Mouse (Mus musculus): Measurements from ENCODE around the gene Ror1. TPM values are rescaled to one million over a fixed set of nuclear protein-coding genes. Genes with fewer than 3 reads are reported as not detected.
A peak's percentile ranks its signal among the peaks of the same experiment; 100 is the strongest.

Ror1 gene
- polyA plus RNA-seq, 1 experiment from 2014 or later = 9.9 TPM

DNA sequence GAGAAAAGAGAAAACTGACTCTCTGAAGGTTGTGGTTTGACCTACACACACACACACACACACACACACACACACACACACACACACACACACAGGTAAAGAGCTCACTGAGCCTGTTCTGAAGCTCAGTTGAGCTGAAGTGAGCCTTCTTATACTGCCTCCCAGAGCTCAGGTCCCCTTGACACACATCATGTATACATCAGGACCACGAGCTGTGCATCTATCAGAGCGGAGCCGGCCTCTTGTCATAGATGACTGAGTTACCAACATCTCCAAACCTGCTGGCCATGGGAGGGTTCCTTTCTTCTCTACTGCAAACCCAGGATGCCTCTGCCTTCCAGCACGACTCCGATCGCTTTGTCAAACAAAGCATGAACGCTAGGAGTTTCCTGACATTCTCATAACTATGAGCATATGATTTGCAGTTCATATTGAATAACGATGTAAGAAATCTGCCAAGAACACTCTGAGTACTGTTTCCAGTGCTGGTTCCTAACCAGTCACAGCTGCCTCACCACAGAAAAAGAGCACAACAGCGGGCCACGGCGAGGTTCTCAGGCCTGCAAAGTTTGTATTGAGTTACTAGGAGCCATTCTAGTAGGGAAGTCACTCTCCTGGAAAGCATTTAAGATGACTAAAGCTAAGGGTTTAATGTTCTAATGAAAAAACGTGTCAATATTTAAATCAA is 297.9 kb downstream of the Ror1 start:
- H3K4me1 ChIP-seq = no peaks in the 10 kb centered on the region
- H3K9me3 ChIP-seq (replicated peaks) = no peaks in the 10 kb centered on the region
- no peak overlapping the region; the same call in 1 of the 2 replicates for H3K27ac ChIP-seq
- no peaks in the 10 kb centered on the region for H3K27me3 ChIP-seq
- no peak for ATAC-seq (ENCODE audit: low FRiP score)
- no peak overlapping the region for H3K9ac ChIP-seq
- no peak overlapping the region for H3K4me2 ChIP-seq (replicated peaks)
- no peak overlapping the region for H3K4me3 ChIP-seq
- WGBS = 78% methylated on average over 12 of the region's 12 CpGs
- H3K36me3 ChIP-seq = no peaks in the 10 kb centered on the region

DNA sequence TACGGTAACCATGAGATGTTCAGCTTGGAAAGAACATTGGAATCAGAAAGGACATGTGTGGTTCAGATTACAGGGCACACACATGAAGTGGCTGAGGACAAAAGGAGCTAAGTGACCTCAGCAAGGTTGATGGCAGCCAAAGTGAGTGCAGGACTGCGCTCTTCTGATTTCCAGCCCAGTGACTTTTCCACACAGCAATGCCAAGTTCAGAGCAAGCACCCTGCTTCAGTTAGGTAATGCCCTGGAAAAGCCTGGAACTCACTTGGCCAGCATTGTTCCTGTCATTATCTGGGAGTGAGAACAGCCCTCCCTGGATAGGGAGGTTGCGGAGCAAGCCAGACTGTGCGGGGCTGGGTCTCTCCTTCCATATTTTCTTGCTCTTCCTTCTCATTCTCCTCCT is 299.8 kb downstream of the Ror1 start:
- no peaks in the 10 kb centered on the region for H3K36me3 ChIP-seq
- H3K4me1 ChIP-seq = no peaks in the 10 kb centered on the region
- no peak overlapping the region for H3K4me2 ChIP-seq (replicated peaks)
- no peak overlapping the region for H3K27ac ChIP-seq
- no peaks in the 10 kb centered on the region for H3K9me3 ChIP-seq (replicated peaks)
- 89% methylated on average over 4 of the region's 4 CpGs for WGBS
- no peak overlapping the region for H3K9ac ChIP-seq
- ATAC-seq (ENCODE audit: low FRiP score) = no peak
- no peak overlapping the region for H3K4me3 ChIP-seq
- no peaks in the 10 kb centered on the region for H3K27me3 ChIP-seq

DNA sequence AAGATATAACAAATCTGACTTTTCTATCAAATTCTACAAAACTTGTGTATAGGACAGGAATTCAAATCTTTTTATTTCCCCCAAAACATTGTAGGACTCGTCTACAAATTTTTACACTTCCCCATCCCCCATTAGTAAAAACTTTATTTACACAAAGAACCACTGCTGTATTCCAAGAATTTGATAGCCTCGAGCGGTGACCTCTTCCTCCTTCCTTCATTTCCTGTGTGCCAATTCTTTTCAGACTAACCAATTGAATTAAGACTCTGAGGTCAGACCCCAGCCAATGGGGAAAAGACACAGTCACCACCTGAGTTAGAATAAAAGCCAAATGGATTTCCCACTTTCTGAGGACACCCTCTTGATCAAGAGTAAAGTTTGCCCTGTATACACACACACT is 302.5 kb downstream of the Ror1 start:
- Histone ChIP-seq H3K36me3 (no peaks in the 10 kb centered on the region), H3K4me3 (no peak overlapping the region), H3K27me3 (no peaks in the 10 kb centered on the region), H3K27ac (no peak overlapping the region), H3K4me1 (no peaks in the 10 kb centered on the region), H3K4me2 (replicated peaks) (no peak overlapping the region), H3K9ac (no peak overlapping the region), H3K9me3 (replicated peaks) (no peaks in the 10 kb centered on the region)
- 75% methylated on average over 3 of the region's 3 CpGs for WGBS
- no peak for ATAC-seq (ENCODE audit: low FRiP score)

DNA sequence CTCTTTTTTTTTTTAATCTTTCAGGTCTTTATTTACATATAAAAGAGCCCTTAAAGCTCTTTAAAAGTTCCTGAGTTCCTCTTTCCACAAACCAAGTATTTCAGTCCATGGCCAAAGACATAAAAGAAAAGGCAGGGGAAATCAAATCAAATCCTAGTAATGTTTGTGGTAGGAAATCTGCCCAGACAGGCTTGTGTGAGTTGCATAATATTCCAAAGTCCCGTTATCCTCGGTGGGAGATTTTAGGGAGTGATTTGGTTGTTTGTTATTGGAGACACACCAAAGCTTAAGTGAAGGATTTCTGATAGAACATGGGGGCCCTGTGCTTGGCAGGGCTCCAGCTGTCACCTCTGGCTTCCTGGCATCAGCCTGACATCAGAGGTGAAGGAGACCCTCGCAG is 305.5 kb downstream of the Ror1 start:
- no peak for ATAC-seq (ENCODE audit: low FRiP score)
- Histone ChIP-seq H3K9ac (no peak overlapping the region), H3K4me2 (replicated peaks) (no peak overlapping the region), H3K27ac (no peak overlapping the region), H3K9me3 (replicated peaks) (no peaks in the 10 kb centered on the region), H3K36me3 (no peaks in the 10 kb centered on the region), H3K4me3 (no peak overlapping the region), H3K4me1 (no peaks in the 10 kb centered on the region), H3K27me3 (no peaks in the 10 kb centered on the region)
- 76% methylated on average over 3 of the region's 3 CpGs for WGBS

DNA sequence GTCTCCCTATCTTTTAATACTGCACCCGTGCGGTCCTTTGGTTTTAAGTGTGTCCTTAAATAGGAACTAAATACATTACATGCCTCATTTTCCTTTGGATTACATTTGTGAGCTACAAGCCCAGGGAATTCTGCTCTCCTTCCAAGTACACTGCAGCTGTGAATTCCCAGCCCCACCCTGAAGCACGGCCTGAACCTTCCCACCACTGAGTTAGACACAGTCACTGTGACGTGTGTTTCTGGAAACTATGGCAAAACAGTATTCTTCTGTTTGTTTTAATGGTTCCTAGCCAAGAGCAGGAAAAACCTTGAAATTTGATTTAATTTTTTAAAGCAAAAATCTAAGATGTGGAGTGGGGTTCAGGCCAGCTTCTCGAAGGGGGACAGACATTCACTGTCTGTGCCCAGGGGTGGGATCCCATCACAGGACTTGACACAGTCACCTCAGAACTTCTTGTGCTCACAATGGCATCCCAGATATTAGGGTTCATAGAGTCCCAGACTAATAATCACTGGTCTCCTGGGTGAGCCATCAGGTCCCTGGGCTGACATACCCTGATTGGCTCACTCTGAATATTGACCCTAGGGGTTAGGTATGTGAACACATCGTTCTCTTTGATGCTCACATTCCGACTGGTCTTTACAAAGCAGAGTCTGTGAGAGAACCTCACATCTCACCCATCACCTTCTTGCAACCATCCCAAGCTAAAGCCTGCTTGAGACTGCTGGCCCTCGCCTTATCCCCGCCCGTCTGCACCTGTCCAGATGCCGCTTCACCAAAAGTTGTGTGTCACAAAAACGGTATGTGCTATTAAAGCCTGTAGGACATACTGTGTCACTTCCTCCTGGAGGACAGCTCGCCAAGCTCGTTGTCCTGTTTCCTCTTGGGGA is 306.2 kb downstream of the Ror1 start:
- ATAC-seq (ENCODE audit: low FRiP score) = no peak
- 82% methylated on average over 14 of the region's 14 CpGs for WGBS
- no peaks in the 10 kb centered on the region for H3K9me3 ChIP-seq (replicated peaks)
- no peak overlapping the region for H3K4me2 ChIP-seq (replicated peaks)
- no peaks in the 10 kb centered on the region for H3K4me1 ChIP-seq
- no peaks in the 10 kb centered on the region for H3K36me3 ChIP-seq
- H3K4me3 ChIP-seq = no peak overlapping the region
- H3K27me3 ChIP-seq = no peaks in the 10 kb centered on the region
- no peak overlapping the region for H3K9ac ChIP-seq
- no peak overlapping the region for H3K27ac ChIP-seq

DNA sequence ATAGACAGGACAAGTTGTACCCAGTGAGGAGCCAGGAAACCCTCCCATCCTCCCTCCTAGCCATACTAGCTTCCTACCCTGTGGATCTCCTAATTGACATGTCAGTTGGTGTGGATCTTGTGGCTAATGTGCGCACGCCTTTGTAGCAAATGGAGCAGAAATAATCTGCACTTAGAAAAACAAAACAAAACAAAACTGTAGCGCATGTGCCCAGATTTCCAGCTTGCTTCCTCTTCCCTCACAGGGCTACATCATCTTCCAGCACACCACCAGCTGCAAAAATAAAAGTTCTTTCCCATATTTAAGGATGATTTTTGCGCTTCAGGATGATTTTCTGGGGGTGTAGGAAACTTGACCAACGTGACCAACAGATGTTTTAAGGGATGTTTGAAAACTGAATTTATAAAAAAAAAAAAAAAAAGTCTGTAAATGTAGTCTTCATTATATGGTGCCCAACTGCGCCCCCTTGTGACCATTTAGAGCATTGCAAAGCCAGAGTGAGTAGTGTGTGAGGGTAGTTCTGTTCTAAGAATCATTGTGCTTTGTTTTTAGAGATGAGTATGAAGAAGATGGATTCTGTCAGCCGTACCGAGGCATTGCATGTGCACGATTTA is 311.8 kb downstream of the Ror1 start:
- Histone ChIP-seq H3K27ac (no peak overlapping the region), H3K27me3 (no peaks in the 10 kb centered on the region), H3K4me2 (replicated peaks) (no peak overlapping the region), H3K9me3 (replicated peaks) (no peaks in the 10 kb centered on the region), H3K4me3 (no peak overlapping the region), H3K36me3 (no peaks in the 10 kb centered on the region), H3K9ac (no peak overlapping the region), H3K4me1 (0 out of 2 replicates have a peak, but pooled peaks cover 7% of the 10 kb centered on the region)
- no peak for ATAC-seq (ENCODE audit: low FRiP score)
- 26% methylated on average over 9 of the region's 9 CpGs for WGBS

DNA sequence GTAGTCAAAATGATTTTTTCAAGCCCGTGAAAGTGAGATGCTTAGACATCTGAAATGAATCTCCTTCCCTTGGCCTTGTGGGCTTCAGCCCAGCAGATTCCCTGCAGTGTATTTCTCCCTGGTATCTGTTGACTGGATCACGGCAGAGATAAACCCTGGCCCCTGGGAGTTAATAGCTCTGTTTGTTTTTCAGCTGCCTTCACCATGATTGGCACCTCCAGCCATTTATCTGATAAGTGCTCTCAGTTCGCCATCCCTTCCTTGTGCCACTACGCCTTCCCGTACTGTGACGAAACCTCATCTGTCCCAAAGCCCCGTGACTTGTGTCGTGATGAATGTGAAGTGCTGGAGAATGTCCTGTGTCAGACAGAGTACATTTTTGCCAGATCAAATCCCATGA is 313.9 kb downstream of the Ror1 start:
- 67% methylated on average over 8 of the region's 8 CpGs for WGBS
- Histone ChIP-seq H3K4me2 (replicated peaks) (no peak overlapping the region), H3K4me1 (0 out of 2 replicates have a peak, but pooled peaks cover 7% of the 10 kb centered on the region), H3K9me3 (replicated peaks) (no peaks in the 10 kb centered on the region), H3K4me3 (no peak overlapping the region), H3K27me3 (no peaks in the 10 kb centered on the region), H3K36me3 (no peaks in the 10 kb centered on the region), H3K27ac (no peak overlapping the region), H3K9ac (no peak overlapping the region)
- ATAC-seq (ENCODE audit: low FRiP score) = no peak

DNA sequence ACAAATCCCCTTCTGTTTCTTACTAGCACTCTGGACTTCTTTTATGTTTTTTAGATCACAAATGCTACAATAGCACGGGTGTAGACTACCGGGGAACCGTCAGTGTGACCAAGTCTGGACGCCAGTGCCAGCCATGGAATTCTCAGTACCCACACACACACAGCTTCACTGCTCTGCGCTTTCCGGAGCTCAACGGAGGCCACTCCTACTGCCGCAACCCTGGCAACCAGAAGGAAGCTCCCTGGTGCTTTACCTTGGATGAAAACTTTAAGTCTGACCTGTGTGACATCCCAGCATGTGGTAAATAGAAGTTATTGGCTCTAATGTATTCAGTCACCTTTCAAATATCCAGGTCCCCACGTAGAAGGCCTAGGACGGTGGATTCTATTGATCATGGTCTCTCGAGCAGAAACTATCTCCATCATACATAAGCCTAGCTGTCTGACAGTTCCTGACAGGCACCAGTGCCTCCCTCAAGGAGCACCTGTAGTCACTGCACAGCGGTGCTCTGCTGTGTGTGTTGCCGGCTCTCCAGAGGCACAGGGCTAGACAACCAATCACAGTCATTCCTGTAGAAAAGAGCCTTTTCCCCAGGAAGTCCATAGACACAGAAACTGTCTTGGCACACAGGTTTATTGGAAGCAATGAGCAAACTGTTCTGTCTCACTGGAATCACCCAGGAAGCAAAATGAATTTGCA is 316.4 kb downstream of the Ror1 start:
- no peak overlapping the region for H3K9ac ChIP-seq
- H3K4me2 ChIP-seq (replicated peaks) = no peak overlapping the region
- H3K4me1 ChIP-seq = 0 out of 2 replicates have a peak, but pooled peaks cover 7% of the 10 kb centered on the region
- 49% methylated on average over 13 of the region's 13 CpGs for WGBS
- H3K9me3 ChIP-seq (replicated peaks) = no peaks in the 10 kb centered on the region
- no peak overlapping the region for H3K27ac ChIP-seq
- H3K36me3 ChIP-seq = no peaks in the 10 kb centered on the region
- 0 out of 2 replicates have a peak, but pooled peaks have one; percentile 32 for ATAC-seq (ENCODE audit: low FRiP score)
- H3K4me3 ChIP-seq = no peak overlapping the region
- H3K27me3 ChIP-seq = no peaks in the 10 kb centered on the region

DNA sequence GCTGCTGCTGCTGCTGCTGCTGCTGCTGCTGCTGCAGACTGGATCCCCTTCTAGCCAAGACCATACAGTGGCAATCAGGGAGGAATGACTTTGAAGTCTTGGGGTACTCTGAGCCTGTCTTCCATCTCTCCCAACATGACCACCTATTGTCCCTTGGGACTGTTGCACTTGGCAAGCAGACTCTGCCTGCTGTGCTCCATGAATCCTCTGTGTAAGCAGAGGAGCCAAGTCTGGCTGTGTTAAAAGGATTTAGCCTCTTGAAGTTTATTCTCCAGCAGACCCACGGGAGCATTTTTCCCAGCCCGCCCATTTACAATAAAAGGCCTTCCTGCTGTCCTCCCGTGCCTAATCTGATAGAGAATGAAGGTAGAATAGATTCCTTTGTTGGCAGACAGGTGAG is 327.2 kb downstream of the Ror1 start:
- Histone ChIP-seq H3K4me2 (replicated peaks) (no peak overlapping the region), H3K27ac (no peak overlapping the region), H3K9ac (no peak overlapping the region), H3K27me3 (no peaks in the 10 kb centered on the region), H3K4me3 (no peak overlapping the region), H3K9me3 (replicated peaks) (no peaks in the 10 kb centered on the region), H3K4me1 (0 out of 2 replicates have a peak, but pooled peaks cover 8% of the 10 kb centered on the region), H3K36me3 (no peaks in the 10 kb centered on the region)
- WGBS = 21% methylated on average over 3 of the region's 3 CpGs
- no peak for ATAC-seq (ENCODE audit: low FRiP score)

DNA sequence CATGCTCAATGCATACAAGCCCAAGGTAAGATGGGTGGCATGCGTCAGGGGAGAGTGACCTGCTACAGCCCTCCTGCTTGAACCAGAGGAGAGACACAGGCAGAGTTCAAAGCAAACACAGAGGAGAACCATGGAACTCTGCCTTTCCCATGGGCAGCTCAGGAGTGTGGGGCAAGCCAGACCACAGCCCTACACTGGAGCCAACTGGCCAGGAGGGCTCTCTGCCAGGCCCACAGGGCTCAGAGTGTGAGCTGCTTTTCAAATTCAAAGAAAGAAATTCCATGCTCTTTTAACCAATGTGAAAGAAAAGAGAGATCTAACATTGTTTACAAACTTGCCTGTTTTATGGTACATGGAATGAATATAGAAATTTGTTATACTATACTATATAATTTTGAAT is 330.5 kb downstream of the Ror1 start:
- no peak for ATAC-seq (ENCODE audit: low FRiP score)
- Histone ChIP-seq H3K9me3 (replicated peaks) (no peaks in the 10 kb centered on the region), H3K27ac (no peak overlapping the region), H3K27me3 (no peaks in the 10 kb centered on the region), H3K36me3 (no peaks in the 10 kb centered on the region), H3K9ac (no peak overlapping the region), H3K4me1 (peaks cover 11% of the 10 kb centered on the region; the same call in 1 of the 2 replicates), H3K4me2 (replicated peaks) (no peak overlapping the region), H3K4me3 (no peak overlapping the region)
- WGBS = 75% methylated on average over 1 of the region's 1 CpGs

DNA sequence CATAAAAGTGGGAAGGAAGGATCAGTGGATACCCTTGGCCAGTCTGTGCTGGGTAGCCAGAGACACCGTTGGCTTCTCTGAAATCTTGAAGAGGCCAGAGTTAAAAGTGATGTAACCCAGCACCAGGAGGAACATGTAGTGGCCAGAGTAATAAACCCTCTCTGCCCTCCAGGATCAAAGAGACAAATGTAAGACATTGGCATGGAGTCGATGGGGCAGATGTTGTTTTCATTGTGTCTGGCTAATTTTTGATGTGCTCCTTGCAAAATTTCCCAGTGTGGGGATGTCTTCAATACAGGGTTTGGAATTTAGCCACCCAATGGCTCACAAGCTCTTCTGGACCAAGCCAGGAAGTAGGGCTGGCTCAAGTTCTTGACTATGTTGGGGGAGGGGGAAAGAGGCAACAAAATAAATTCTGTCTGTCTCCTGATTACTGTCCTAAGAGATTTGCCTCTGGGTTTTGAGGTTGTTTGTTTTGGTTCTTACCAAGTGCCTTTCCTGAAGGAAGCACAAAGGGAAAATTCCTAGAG is 333.8 kb downstream of the Ror1 start:
- Histone ChIP-seq H3K36me3 (no peaks in the 10 kb centered on the region), H3K9ac (no peak overlapping the region), H3K4me3 (no peak overlapping the region), H3K4me1 (peaks cover 4% of the 10 kb centered on the region; the same call in 1 of the 2 replicates), H3K27me3 (no peaks in the 10 kb centered on the region), H3K9me3 (replicated peaks) (no peaks in the 10 kb centered on the region), H3K27ac (no peak overlapping the region), H3K4me2 (replicated peaks) (no peak overlapping the region)
- 89% methylated on average over 2 of the region's 2 CpGs for WGBS
- ATAC-seq (ENCODE audit: low FRiP score) = no peak
